Mouse (Mus musculus) neural tube, embryonic 12.5 days (tissue): ENCODE measurements at regions not wholly inside any gene's neighbourhood (a gene's known extent, or its start where the extent isn't known, plus 50 kb on each side); places are given as distances from the start of the nearest gene placed in this dataset.

Experiments
- ATAC-seq: fragments of 200-750 bp; cut with Nextera tagmentation; 2 replicates; pipeline ENCODE4 v1.8.0; 2017; ENCODE audit warnings: low read depth, mild to moderate bottlenecking, moderate TSS enrichment, moderate library complexity; ENCODE audit not compliant: low FRiP score
- H3K27ac ChIP-seq: fragments of 300-500 bp; sonication (generic); 2 replicates; pipeline ENCODE4 v1.5.1; 2016
- H3K27me3 ChIP-seq: fragments of 300-500 bp; sonication (generic); replicated peaks from 2 replicates; pipeline ENCODE4 v1.6.1; 2016; ENCODE audit warnings: mild to moderate bottlenecking
- H3K36me3 ChIP-seq: fragments of 300-500 bp; sonication (generic); 2 replicates; pipeline ENCODE4 v1.6.1; 2016; ENCODE audit warnings: mild to moderate bottlenecking
- H3K4me1 ChIP-seq: fragments of 300-500 bp; sonication (generic); 2 replicates; pipeline ENCODE4 v1.6.1; 2016
- H3K4me2 ChIP-seq: fragments of 300-500 bp; sonication (generic); replicated peaks from 2 replicates; pipeline ENCODE4 v1.6.1; 2016; ENCODE audit warnings: mild to moderate bottlenecking
- H3K4me3 ChIP-seq: fragments of 300-500 bp; sonication (generic); 2 replicates; pipeline ENCODE4 v1.5.1; 2016
- H3K9ac ChIP-seq: fragments of 300-500 bp; sonication (generic); 2 replicates; pipeline ENCODE4 v1.6.1; 2016; ENCODE audit warnings: mild to moderate bottlenecking
- H3K9me3 ChIP-seq: fragments of 300-500 bp; sonication (generic); 2 replicates; pipeline ENCODE4 v1.6.1; 2016; ENCODE audit warnings: mild to moderate bottlenecking
- WGBS: fragments of 180-500 bp; shearing (Covaris S2); methylation state at CpG from one replicate; pipeline ENCODE4 v1.1.7; 2016; 5-methylcytosine and 5-hydroxymethylcytosine counted together

DNA sequence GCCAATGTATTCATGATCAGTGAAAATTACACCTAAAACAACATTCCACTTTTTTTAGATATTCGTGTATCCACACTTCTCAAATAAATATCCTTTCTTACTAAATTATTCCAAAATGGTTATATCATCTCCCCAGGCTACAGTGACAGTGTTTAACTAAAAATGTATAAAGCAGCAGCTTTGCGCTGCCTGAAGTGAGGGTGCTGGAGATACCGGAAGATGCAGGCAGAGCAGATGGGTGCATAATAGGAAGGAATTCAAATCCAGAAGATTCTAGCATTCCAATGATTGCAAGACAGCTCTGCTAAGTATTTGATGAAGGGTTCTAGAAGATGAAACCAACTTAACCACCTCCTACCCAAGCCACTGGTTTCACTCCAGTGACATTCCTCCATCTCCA is 516.9 kb upstream of the Vstm2b start:
- Histone ChIP-seq H3K4me2 (no peak overlapping the region), H3K27me3 (no peaks in the 10 kb centered on the region), H3K4me3 (no peak overlapping the region), H3K9ac (no peak overlapping the region), H3K4me1 (no peaks in the 10 kb centered on the region), H3K36me3 (no peaks in the 10 kb centered on the region), H3K9me3 (no peaks in the 10 kb centered on the region), H3K27ac (no peak overlapping the region)
- ATAC-seq, result no peak
- 88% methylated on average over 3 of the region's 3 CpGs for WGBS

DNA sequence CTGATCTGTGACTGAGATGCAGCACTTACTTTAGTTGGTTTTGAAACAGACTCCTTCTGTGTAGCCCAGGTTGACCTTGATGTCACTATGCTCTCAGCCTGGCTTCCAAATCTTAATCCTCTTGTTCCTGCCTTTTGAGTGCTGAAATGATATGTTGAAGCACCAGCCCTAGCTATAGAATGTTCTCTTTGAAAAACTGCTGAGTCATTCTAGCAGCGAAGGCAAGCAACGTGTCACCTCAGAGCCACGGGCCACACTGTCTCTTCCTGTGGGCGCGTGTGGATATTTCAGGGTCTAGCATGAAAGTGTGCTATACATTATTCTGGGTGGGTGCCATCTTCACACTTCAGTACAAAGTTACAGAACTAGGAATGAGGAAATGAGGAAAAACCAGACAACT is 510.0 kb upstream of the Vstm2b start:
- H3K27me3 ChIP-seq, result no peaks in the 10 kb centered on the region
- no peak overlapping the region for H3K27ac ChIP-seq
- no peak overlapping the region for H3K4me3 ChIP-seq
- peaks cover 18% of the 10 kb centered on the region for H3K4me1 ChIP-seq
- no peak overlapping the region for H3K9ac ChIP-seq
- WGBS, result 92% methylated on average over 5 of the region's 5 CpGs
- H3K36me3 ChIP-seq, result no peaks in the 10 kb centered on the region
- ATAC-seq, result no peak
- no peaks in the 10 kb centered on the region for H3K9me3 ChIP-seq
- H3K4me2 ChIP-seq, result no peak overlapping the region

DNA sequence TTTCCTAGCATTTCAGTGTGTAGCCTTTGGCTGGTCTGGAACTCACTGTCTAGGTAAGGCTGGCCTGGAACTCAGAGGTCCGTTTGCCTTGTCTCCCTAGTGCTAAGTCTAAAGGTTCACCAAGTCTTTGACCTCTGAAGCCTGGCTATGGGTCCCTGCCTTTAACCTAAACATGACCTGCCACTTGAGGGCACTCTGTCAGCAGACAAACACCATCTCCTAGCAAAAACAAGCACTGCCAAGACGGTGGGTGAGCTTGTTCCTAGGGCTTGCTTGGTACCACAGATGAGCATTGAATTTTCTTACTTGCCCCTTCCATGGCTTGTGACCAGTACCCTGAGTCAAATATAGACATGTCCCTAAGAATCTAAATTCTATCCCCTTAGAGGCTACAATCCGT is 508.3 kb upstream of the Vstm2b start:
- no peaks in the 10 kb centered on the region for H3K9me3 ChIP-seq
- no peaks in the 10 kb centered on the region for H3K36me3 ChIP-seq
- peaks cover 18% of the 10 kb centered on the region for H3K4me1 ChIP-seq
- no peak overlapping the region for H3K4me3 ChIP-seq
- no peak overlapping the region for H3K27ac ChIP-seq
- no peak for ATAC-seq
- no peak overlapping the region for H3K4me2 ChIP-seq
- H3K9ac ChIP-seq, result no peak overlapping the region
- WGBS, result 40% methylated on average over 3 of the region's 3 CpGs
- H3K27me3 ChIP-seq, result no peaks in the 10 kb centered on the region

DNA sequence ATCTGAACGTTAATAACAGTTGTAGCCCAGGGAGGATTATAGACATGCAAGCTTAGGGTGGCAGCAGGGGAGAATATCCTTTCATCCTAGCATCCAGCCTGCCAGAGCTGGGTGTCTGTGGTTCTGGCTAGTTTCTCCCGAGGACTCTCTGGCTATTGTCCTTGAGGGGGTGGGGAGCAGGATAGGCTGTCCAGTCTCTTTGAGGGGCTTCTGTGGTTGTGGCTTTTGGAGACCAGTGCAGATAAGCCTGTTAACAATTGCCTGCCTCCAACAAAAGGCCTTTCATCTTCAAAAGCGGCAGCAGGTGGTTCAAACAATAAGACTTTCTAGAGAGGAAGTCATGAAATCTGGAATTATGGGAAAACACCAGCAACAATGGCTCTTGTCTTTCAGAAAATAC is 507.2 kb upstream of the Vstm2b start:
- Histone ChIP-seq H3K4me1 (peaks cover 18% of the 10 kb centered on the region), H3K27ac (no peak overlapping the region), H3K4me3 (no peak overlapping the region), H3K9me3 (no peaks in the 10 kb centered on the region), H3K36me3 (no peaks in the 10 kb centered on the region), H3K9ac (no peak overlapping the region), H3K4me2 (no peak overlapping the region), H3K27me3 (no peaks in the 10 kb centered on the region)
- ATAC-seq, result no peak
- 5% methylated on average over 3 of the region's 3 CpGs for WGBS

DNA sequence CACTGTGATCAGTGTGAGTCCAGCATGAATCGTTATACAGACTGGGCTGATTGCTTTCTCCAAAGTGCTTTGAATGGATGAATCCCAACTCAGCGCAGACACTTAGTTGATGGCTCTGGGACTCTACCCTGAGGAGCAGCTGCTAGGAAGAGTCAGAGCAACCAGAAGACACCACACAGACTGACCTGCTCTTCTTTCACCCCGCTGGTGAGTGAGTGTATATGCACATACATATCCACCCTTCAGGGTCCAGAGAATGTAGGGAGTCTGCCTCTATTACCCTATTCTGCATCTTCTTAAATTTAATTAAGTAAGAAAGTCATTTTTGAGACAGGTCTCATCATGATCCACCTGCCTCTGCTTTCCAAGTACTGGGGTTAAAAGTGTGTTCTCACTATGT is 506.5 kb upstream of the Vstm2b start:
- 43% methylated on average over 3 of the region's 3 CpGs for WGBS
- no peak overlapping the region for H3K27ac ChIP-seq
- peak; percentile 51; the same call in 1 of the 2 replicates for ATAC-seq

DNA sequence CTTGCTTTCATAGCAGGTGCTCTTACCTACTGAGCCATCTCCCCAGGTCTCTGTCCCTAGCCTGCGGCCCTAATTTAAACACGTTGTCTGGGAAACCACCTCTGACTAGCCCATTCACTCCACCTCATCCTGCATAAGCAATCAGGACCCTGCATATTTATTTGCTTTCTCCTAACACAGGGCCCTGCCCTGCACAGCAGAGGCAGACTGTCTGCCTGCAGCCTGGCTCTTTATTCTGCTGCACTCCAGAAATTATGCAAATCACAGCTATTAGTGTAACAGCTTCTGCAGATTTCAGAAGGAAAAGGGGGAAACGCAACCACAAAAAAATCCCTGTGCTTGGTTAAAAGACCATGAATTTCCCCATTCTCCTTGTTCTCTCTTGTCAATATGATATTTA is 505.9 kb upstream of the Vstm2b start:
- H3K4me1 ChIP-seq, result peaks cover 18% of the 10 kb centered on the region
- H3K4me2 ChIP-seq, result no peak overlapping the region
- no peak overlapping the region for H3K27ac ChIP-seq
- H3K27me3 ChIP-seq, result no peaks in the 10 kb centered on the region
- H3K9ac ChIP-seq, result no peak overlapping the region
- WGBS, result 25% methylated on average over 3 of the region's 3 CpGs
- no peaks in the 10 kb centered on the region for H3K36me3 ChIP-seq
- no peak overlapping the region for H3K4me3 ChIP-seq
- peak; percentile 92 for ATAC-seq
- H3K9me3 ChIP-seq, result no peaks in the 10 kb centered on the region

More for the DNA sequence above, 506.5 kb upstream of the Vstm2b start:
- Histone ChIP-seq H3K36me3 (no peaks in the 10 kb centered on the region), H3K4me1 (peaks cover 18% of the 10 kb centered on the region), H3K27me3 (no peaks in the 10 kb centered on the region), H3K9me3 (no peaks in the 10 kb centered on the region), H3K4me3 (no peak overlapping the region), H3K9ac (no peak overlapping the region), H3K4me2 (no peak overlapping the region)

DNA sequence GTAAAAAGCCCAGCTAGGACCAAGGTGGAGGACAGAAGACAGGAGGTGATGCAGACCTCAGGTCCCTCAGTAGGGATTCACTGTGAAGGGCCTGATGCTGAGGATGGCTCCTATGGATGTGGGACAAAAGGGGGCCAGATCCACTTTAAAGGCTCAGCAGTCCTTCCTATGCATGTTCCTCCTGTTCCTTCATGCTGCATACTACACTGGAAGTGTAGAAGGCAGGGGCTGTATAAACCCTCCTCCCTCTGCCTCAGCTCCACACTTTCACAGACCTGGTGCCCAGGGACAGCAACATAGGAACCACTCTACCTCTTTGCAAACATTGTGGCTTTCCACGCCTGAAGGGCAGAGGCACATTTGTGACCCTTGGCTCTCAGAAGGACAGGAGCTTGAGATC is 505.4 kb upstream of the Vstm2b start:
- H3K4me3 ChIP-seq, result no peak overlapping the region
- 94% methylated on average over 1 of the region's 1 CpGs for WGBS
- no peak overlapping the region for H3K27ac ChIP-seq
- no peak overlapping the region for H3K4me2 ChIP-seq
- no peak overlapping the region for H3K9ac ChIP-seq
- no peak; the same call in 1 of the 2 replicates for ATAC-seq
- H3K36me3 ChIP-seq, result no peaks in the 10 kb centered on the region
- H3K4me1 ChIP-seq, result peaks cover 18% of the 10 kb centered on the region
- no peaks in the 10 kb centered on the region for H3K27me3 ChIP-seq
- H3K9me3 ChIP-seq, result no peaks in the 10 kb centered on the region

DNA sequence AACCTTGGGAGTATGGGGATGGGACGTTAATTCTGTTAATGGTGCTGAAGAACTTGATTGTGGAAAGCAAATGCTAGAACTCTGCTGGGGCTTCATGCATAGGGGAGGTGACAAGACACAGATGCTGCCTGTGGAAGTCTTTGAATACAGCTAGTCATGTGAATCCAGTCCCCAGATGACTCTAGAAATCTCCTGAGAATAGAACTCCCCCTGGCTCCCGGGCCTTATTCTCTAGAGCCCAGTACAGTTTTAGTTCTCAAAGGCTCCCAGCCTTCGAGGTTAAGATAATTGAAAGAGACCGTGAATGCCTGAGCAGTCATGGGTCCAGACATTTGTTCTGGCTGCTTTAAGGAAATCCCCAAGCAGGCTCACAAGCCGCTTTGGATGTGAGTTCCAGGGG is 499.9 kb upstream of the Vstm2b start:
- Histone ChIP-seq H3K27me3 (no peaks in the 10 kb centered on the region), H3K9ac (no peak overlapping the region), H3K9me3 (no peaks in the 10 kb centered on the region), H3K36me3 (no peaks in the 10 kb centered on the region), H3K27ac (no peak overlapping the region), H3K4me3 (no peak overlapping the region), H3K4me1 (no peaks in the 10 kb centered on the region), H3K4me2 (no peak overlapping the region)
- no peak for ATAC-seq
- WGBS, result 66% methylated on average over 5 of the region's 5 CpGs

DNA sequence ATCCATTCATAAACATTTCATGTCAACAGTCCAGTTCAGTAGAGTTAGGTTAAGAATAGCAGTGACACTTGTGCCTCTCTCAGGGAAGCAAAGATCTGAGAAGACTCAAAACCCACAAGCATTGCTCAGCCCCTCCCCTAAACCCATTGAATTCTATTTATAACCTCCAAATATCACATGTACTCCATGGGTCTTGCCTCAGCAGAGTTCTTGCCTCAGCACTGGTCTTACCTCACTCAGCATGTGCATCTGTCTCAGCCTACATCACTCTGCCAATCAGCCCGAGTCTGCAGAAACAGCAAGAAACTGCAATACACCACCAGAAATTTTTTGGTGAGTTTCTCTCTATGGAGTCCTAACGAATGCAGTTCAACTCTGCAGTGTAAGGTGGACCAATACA is 478.8 kb upstream of the Vstm2b start:
- Histone ChIP-seq H3K27ac (no peak overlapping the region), H3K9me3 (no peaks in the 10 kb centered on the region), H3K4me1 (no peaks in the 10 kb centered on the region), H3K4me3 (no peak overlapping the region), H3K4me2 (no peak overlapping the region), H3K36me3 (no peaks in the 10 kb centered on the region), H3K9ac (no peak overlapping the region), H3K27me3 (no peaks in the 10 kb centered on the region)
- no peak for ATAC-seq
- 84% methylated on average over 2 of the region's 2 CpGs for WGBS

DNA sequence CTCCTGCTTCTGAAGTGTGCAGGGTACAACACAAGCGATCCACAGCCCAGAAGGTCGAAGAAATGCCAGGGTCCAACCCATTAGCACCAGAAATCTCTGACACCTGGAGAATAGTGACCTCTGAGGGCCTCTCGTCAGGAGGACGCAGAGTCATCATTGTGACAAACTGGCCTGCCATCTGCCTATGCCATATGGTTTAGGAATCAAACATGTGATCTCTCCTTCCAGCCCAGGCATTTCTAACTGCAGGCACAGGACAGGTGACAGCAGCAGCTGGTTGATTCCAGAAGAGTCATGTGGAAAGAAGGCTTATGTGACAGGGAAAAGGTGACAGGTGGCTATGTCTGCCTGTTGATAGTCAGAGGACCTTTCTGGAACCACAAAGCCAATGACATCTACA is 476.0 kb upstream of the Vstm2b start:
- no peak for ATAC-seq
- WGBS, result 69% methylated on average over 4 of the region's 4 CpGs
- Histone ChIP-seq H3K9ac (no peak overlapping the region), H3K27ac (no peak overlapping the region), H3K27me3 (no peaks in the 10 kb centered on the region), H3K4me2 (no peak overlapping the region), H3K9me3 (no peaks in the 10 kb centered on the region), H3K36me3 (no peaks in the 10 kb centered on the region), H3K4me1 (no peaks in the 10 kb centered on the region), H3K4me3 (no peak overlapping the region)

DNA sequence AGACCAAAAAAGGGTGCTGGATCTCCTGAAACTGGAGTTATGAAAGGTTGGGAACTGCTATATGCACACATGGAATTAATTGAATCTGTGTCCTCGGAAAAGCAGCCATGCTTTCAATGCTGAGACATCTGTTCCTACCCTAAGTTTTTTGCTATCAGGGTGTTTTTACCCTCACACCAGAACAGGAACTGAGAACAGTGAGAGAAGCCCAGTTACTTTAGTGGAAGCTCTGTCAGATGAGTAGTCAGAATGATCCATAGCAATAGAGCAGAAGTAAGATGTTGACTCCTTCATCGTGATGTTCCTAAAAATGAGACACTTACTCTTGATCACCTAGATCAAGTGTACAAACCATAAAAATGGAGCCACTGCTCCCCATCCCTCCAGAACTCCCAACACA is 468.7 kb upstream of the Vstm2b start:
- ATAC-seq, result no peak
- Histone ChIP-seq H3K9ac (no peak overlapping the region), H3K9me3 (no peaks in the 10 kb centered on the region), H3K4me3 (no peak overlapping the region), H3K4me2 (no peak overlapping the region), H3K27me3 (no peaks in the 10 kb centered on the region), H3K27ac (no peak overlapping the region), H3K4me1 (no peaks in the 10 kb centered on the region), H3K36me3 (no peaks in the 10 kb centered on the region)
- WGBS, result 87% methylated on average over 2 of the region's 2 CpGs

DNA sequence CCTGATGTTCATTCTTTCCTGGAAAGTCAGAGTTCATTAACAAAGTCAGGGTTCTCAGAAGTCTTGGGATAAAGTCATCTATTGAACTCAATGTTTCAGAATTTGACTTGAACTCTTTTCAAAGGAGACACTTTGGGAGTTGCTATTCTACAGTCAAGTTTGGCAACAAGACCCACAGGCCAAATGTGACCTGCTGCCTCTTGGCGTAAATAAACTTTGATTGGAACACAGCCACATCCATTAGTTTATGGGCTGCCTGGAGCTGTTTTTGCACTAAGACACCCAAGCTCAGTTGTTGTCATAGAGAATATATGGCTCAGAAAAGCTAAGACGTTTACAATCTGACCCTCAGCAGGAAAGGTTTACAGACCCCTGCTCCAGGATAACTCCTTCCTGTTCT is 464.2 kb upstream of the Vstm2b start:
- H3K36me3 ChIP-seq, result no peaks in the 10 kb centered on the region
- H3K9me3 ChIP-seq, result no peaks in the 10 kb centered on the region
- no peak overlapping the region for H3K27ac ChIP-seq
- no peaks in the 10 kb centered on the region for H3K27me3 ChIP-seq
- H3K4me2 ChIP-seq, result no peak overlapping the region
- no peak overlapping the region for H3K9ac ChIP-seq
- H3K4me3 ChIP-seq, result no peak overlapping the region
- no peaks in the 10 kb centered on the region for H3K4me1 ChIP-seq
- no peak for ATAC-seq
- 62% methylated on average over 2 of the region's 2 CpGs for WGBS

DNA sequence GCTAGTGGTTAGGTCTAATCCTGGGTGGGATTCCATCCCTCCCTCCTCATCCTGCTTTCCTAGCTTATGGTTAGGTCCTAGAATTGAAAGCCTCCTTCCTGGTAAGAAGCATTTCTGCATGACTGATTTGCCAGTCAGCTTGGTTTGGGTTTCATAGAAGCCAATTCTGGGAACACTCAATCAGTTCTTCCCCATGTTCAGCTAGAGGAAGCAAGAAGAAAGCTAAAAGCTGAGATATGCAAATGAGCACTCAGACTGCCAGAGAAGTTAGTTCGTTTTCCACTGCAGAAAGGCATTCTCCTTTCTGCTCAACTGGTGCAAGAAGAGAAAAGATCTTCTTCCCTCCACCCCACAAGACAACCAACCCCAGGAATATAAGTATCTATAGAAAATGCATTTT is 457.0 kb upstream of the Vstm2b start:
- Histone ChIP-seq H3K9me3 (0 out of 2 replicates have a peak, but pooled peaks cover 5% of the 10 kb centered on the region), H3K4me3 (no peak overlapping the region), H3K4me1 (no peaks in the 10 kb centered on the region), H3K9ac (no peak overlapping the region), H3K27me3 (no peaks in the 10 kb centered on the region), H3K36me3 (no peaks in the 10 kb centered on the region), H3K27ac (no peak overlapping the region), H3K4me2 (no peak overlapping the region)
- WGBS, result 58% methylated on average over 1 of the region's 1 CpGs
- ATAC-seq, result no peak
